Mouse (Mus musculus): ENCODE results near the gene Wbp2. TPM values are rescaled to one million over a fixed set of nuclear protein-coding genes. Genes with fewer than 3 reads are reported as not detected.

Wbp2 gene
- polyA plus RNA-seq, 1 experiment from 2014 or later = 44.9 TPM

DNA sequence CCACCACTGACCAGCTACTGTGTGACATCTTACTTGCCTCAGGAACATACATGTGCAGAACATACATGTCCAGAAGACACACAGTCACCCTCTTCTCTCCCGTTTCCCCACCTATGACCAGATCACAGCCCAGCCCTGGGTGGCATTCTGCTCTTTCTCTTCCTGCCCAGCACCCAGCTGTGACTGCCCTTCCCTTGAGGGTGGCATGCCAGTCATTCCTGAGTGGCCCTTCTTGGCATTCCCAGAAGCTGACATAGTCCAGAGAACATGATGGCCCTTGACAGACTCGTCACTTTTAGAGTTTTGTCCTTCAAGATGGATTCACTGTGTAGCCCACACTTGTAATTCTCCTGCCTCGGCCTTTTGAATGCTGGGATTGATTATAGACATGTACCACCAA is 14.2 kb downstream of the Wbp2 start:
- Histone ChIP-seq H3K4me2 (replicated peaks) (no peak overlapping the region), H3K9ac (no peak overlapping the region), H3K27ac (no peak overlapping the region), H3K27me3 (no peaks in the 10 kb centered on the region), H3K36me3 (no peaks in the 10 kb centered on the region), H3K4me1 (0 out of 2 replicates have a peak, but pooled peaks cover 4% of the 10 kb centered on the region), H3K9me3 (no peaks in the 10 kb centered on the region), H3K4me3 (no peak overlapping the region)
- ATAC-seq (ENCODE audit: insufficient number of reproducible peaks, insufficient read depth, low FRiP score, low TSS enrichment) = no peak
- WGBS = 78% methylated on average over 3 of the region's 3 CpGs

DNA sequence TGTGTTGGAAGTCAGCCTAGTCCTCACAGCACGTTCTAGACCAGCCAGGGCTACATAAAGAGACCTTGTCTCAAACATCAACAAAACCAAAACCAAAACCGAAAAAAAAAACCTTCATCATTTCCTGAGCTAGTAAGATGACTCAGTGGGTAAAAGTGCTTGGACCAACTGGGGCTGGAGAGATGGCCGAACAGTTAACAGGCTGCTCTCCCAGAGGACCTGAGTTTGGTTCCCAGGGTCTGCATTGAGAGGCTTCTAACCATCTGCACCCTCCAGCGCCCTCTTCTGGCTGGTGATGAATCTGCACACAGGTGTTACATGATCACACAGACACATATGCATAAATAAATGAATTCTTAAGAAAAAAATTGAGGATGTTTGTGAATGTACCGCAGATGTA is 15.3 kb downstream of the Wbp2 start:
- Histone ChIP-seq H3K36me3 (no peaks in the 10 kb centered on the region), H3K9me3 (no peaks in the 10 kb centered on the region), H3K4me1 (0 out of 2 replicates have a peak, but pooled peaks cover 4% of the 10 kb centered on the region), H3K9ac (no peak overlapping the region), H3K27me3 (no peaks in the 10 kb centered on the region), H3K4me3 (no peak overlapping the region), H3K4me2 (replicated peaks) (no peak overlapping the region), H3K27ac (no peak overlapping the region)
- WGBS = 64% methylated on average over 5 of the region's 5 CpGs
- ATAC-seq (ENCODE audit: insufficient number of reproducible peaks, insufficient read depth, low FRiP score, low TSS enrichment) = no peak

- Histone ChIP-seq H3K4me3 (no peak overlapping the region), H3K27me3 (no peaks in the 10 kb centered on the region), H3K4me2 (replicated peaks) (no peak overlapping the region), H3K9ac (no peak overlapping the region), H3K9me3 (no peaks in the 10 kb centered on the region), H3K36me3 (peaks cover 27% of the 10 kb centered on the region), H3K4me1 (no peaks in the 10 kb centered on the region), H3K27ac (no peak overlapping the region)
- WGBS = 87% methylated on average over 12 of the region's 12 CpGs
- ATAC-seq (ENCODE audit: insufficient number of reproducible peaks, insufficient read depth, low FRiP score, low TSS enrichment) = no peak
Observed at GRCm38 (mm10) chr11:116065345-116065744, 21.4 kb downstream of the Wbp2 start.

DNA sequence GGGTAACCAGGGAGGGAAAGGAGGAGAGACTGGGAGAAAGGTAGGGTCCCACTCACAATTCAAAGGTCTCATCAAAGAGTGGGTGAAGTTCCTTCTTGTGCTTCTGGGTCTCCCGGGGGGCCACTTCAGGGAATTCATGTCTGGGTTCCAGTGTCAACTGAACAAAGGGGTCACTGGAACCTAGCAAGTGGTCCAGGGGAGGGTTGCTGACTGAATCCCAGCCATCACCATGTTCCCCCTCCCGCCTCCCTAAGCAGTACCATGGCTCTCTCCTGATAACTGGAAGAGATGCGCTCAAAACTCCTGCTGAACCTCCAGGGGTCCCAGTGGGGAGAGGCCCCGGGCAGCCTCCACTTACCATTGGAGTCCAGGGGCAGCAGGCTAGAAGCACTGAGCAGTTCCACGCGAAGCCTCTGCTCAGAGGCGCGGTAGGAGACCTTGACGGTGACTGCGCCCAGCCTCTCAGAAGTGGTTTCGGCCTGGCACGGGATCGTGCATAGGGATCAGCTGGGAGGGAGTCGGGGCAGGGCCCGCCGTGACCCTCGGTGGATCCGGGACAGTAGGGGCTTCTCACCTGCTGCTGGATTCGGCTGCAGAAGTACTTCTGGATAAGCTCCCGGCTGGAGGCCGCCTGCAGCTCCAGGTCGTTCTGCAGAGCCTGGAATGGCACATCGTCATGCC is 22.5 kb downstream of the Wbp2 start:
- ATAC-seq (ENCODE audit: insufficient number of reproducible peaks, insufficient read depth, low FRiP score, low TSS enrichment) = no peak
- Histone ChIP-seq H3K9ac (no peak overlapping the region), H3K4me3 (no peak overlapping the region), H3K36me3 (peaks cover 37% of the 10 kb centered on the region), H3K9me3 (no peaks in the 10 kb centered on the region), H3K27ac (no peak overlapping the region), H3K4me1 (no peaks in the 10 kb centered on the region), H3K27me3 (no peaks in the 10 kb centered on the region), H3K4me2 (replicated peaks) (no peak overlapping the region)
- 64% methylated on average over 23 of the region's 23 CpGs for WGBS

DNA sequence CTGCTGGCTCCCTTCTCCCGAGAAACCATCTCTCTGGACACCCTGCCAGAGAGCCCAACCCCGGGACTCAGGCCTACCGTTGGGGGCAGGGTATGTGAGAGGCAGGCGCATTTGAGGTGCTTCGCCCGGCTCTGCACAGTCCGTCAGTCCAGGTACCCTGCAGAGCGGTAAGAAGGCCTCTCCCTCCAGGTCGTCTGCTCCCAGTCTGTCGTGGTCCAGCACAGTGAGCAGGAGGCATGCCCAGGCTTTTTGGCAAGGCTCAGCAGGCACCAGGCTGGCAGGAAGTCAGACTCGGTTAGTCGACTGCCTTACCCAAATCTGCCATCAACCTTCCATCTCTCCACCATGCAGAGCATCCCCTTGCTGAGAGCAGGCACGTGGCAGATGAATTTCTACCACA is 23.2 kb downstream of the Wbp2 start:
- no peak for ATAC-seq (ENCODE audit: insufficient number of reproducible peaks, insufficient read depth, low FRiP score, low TSS enrichment)
- Histone ChIP-seq H3K9ac (no peak overlapping the region), H3K4me3 (no peak overlapping the region), H3K4me1 (no peaks in the 10 kb centered on the region), H3K27me3 (no peaks in the 10 kb centered on the region), H3K27ac (no peak overlapping the region), H3K36me3 (peaks cover 44% of the 10 kb centered on the region), H3K9me3 (no peaks in the 10 kb centered on the region), H3K4me2 (replicated peaks) (no peak overlapping the region)
- WGBS = 76% methylated on average over 13 of the region's 13 CpGs

GRCm38 (mm10) chr11:116062521-116062920 is 24.3 kb downstream of the Wbp2 start:
- 70% methylated on average over 8 of the region's 8 CpGs for WGBS

GRCm38 (mm10) chr11:116061641-116062415 is 25.0 kb downstream of the Wbp2 start:
- Histone ChIP-seq H3K4me3 (no peak overlapping the region), H3K4me1 (no peaks in the 10 kb centered on the region), H3K27ac (no peak overlapping the region), H3K36me3 (peaks cover 62% of the 10 kb centered on the region), H3K27me3 (no peaks in the 10 kb centered on the region), H3K9ac (no peak overlapping the region), H3K4me2 (replicated peaks) (no peak overlapping the region), H3K9me3 (no peaks in the 10 kb centered on the region)
- 86% methylated on average over 13 of the region's 13 CpGs for WGBS
- ATAC-seq (ENCODE audit: insufficient number of reproducible peaks, insufficient read depth, low FRiP score, low TSS enrichment) = no peak

More at GRCm38 (mm10) chr11:116062521-116062920, 24.3 kb downstream of the Wbp2 start:
- H3K9me3 ChIP-seq = no peaks in the 10 kb centered on the region
- no peak overlapping the region for H3K9ac ChIP-seq
- H3K4me2 ChIP-seq (replicated peaks) = no peak overlapping the region
- H3K36me3 ChIP-seq = peaks cover 55% of the 10 kb centered on the region
- ATAC-seq (ENCODE audit: insufficient number of reproducible peaks, insufficient read depth, low FRiP score, low TSS enrichment) = no peak
- 0 out of 2 replicates have a peak overlapping the region, but pooled peaks have one; percentile 43 for H3K27ac ChIP-seq
- H3K4me1 ChIP-seq = no peaks in the 10 kb centered on the region
- no peaks in the 10 kb centered on the region for H3K27me3 ChIP-seq
- no peak overlapping the region for H3K4me3 ChIP-seq

DNA sequence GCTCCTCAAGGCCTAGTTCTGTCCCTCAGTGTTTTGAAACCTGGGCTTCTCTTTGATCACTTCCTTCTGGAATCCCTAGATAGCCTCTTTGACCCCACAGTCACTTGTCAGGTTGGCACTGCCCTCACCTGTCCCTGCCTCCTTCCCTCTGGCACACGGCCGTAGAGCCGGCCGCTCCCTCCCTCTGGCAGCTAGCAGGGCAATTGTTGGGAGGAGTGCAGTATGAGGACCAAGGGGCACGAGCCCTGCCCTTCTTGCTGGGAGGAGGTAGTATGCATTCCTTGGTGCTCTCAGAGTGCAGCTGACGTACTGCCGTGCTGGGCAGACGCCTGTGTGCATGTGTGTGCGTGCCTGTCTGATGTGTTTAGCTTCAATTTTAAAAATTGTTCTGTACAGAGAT is 26.2 kb downstream of the Wbp2 start:
- Histone ChIP-seq H3K4me2 (replicated peaks) (no peak overlapping the region), H3K27me3 (no peaks in the 10 kb centered on the region), H3K36me3 (peaks cover 74% of the 10 kb centered on the region), H3K27ac (no peak overlapping the region; the same call in 1 of the 2 replicates), H3K9me3 (no peaks in the 10 kb centered on the region), H3K4me1 (no peaks in the 10 kb centered on the region), H3K4me3 (no peak overlapping the region), H3K9ac (no peak overlapping the region)
- WGBS = 88% methylated on average over 9 of the region's 9 CpGs
- ATAC-seq (ENCODE audit: insufficient number of reproducible peaks, insufficient read depth, low FRiP score, low TSS enrichment) = no peak

- H3K27me3 ChIP-seq = no peaks in the 10 kb centered on the region
- 91% methylated on average over 11 of the region's 11 CpGs for WGBS
- no peak overlapping the region for H3K27ac ChIP-seq
- no peaks in the 10 kb centered on the region for H3K9me3 ChIP-seq
- no peak overlapping the region for H3K4me2 ChIP-seq (replicated peaks)
- ATAC-seq (ENCODE audit: insufficient number of reproducible peaks, insufficient read depth, low FRiP score, low TSS enrichment) = no peak
- H3K4me1 ChIP-seq = no peaks in the 10 kb centered on the region
- no peak overlapping the region for H3K4me3 ChIP-seq
- H3K9ac ChIP-seq = no peak overlapping the region
- H3K36me3 ChIP-seq = peaks cover 83% of the 10 kb centered on the region
Observed at GRCm38 (mm10) chr11:116059691-116060025, 27.1 kb downstream of the Wbp2 start.

DNA sequence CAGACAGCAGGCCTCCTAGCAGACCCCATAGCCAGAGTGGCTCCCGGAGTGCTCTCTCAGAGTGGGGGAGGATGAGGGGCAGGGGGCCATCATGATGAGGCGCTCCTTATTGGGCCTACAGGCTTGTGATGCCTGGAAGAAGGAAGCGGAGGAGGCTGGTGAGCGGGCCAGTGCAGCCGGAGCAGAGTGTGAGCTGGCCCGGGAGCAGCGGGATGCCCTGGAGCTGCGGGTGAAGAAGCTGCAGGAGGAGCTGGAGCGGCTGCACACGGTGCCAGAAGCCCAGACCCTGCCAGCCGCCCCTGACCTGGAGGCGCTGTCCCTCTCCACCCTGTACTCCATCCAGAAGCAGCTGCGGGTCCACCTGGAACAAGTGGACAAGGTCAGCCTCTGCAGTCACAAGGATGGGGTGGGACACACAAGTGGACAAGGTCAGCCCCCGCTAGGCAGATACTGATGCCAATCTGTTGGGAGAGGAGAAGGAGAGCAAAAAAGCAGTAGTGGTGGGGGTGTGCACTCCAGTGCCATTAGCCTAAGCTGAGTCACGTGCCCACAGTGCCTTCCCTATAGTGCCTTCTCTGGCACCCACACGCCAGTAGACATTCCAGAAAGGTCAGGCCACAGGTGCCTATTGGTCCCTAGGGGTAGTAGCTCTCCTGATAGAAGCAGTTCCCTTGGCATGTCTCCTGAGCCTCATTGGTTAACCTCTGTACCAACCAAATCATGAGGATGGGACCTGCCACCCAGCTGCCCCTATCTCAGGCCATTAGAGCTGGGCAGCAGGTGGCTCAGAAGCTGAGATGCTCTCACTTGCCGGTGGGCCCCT is 27.7 kb downstream of the Wbp2 start:
- Histone ChIP-seq H3K27ac (peak overlapping the region; percentile 31; the same call in 1 of the 2 replicates), H3K9ac (no peak overlapping the region), H3K4me3 (no peak overlapping the region), H3K36me3 (peaks cover 89% of the 10 kb centered on the region), H3K4me1 (no peaks in the 10 kb centered on the region), H3K4me2 (replicated peaks) (no peak overlapping the region), H3K27me3 (no peaks in the 10 kb centered on the region), H3K9me3 (no peaks in the 10 kb centered on the region)
- ATAC-seq (ENCODE audit: insufficient number of reproducible peaks, insufficient read depth, low FRiP score, low TSS enrichment) = no peak
- 91% methylated on average over 17 of the region's 17 CpGs for WGBS

DNA sequence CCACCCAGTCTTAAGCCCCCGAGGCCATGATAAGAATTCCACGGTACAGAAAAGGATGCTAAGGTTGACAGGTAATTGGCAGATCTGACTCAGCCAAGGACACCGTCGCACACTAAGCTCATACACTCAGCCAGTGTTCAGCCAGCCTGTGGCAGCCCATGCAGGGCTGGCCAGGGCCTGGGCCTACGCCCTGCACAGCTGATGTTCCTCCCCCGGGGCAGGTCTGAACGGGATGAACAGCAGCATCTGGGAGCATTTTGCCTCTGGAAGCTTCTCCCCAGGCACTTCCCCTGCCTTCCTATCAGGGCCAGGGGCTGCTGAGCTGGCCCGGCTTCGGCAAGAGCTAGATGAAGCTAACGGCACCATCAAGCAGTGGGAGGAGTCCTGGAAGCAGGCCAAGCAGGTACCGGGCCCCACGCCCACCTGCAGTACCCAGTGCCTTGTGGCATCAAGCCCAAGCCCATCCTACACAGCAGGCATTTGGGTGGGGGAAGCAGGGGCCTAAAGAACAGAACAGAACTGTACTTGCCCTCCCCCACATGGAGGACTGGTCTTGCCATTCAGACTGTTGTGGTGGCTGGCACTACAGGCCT is 28.7 kb downstream of the Wbp2 start:
- no peak for ATAC-seq (ENCODE audit: insufficient number of reproducible peaks, insufficient read depth, low FRiP score, low TSS enrichment)
- Histone ChIP-seq H3K9me3 (no peaks in the 10 kb centered on the region), H3K27me3 (no peaks in the 10 kb centered on the region), H3K36me3 (peaks cover 99% of the 10 kb centered on the region), H3K4me3 (no peak overlapping the region), H3K4me2 (replicated peaks) (no peak overlapping the region), H3K27ac (0 out of 2 replicates have a peak overlapping the region, but pooled peaks have one; percentile 31), H3K4me1 (no peaks in the 10 kb centered on the region), H3K9ac (no peak overlapping the region)
- WGBS = 72% methylated on average over 12 of the region's 12 CpGs
